Mouse (Mus musculus) megakaryocyte, embryonic 14.5 days (primary cell): ENCODE results near the gene Armc8.

Experiments
- FLI1 ChIP-seq: IDR thresholded peaks from 2 replicates; pipeline ENCODE4 v1.6.1; 2012; ENCODE audit warnings: low read length, inconsistent platforms, mixed read lengths
- GATA1 ChIP-seq: IDR thresholded peaks from 3 replicates; pipeline ENCODE4 v1.6.1; 2012; ENCODE audit warnings: mixed read lengths, low read length, inconsistent platforms, borderline replicate concordance

DNA sequence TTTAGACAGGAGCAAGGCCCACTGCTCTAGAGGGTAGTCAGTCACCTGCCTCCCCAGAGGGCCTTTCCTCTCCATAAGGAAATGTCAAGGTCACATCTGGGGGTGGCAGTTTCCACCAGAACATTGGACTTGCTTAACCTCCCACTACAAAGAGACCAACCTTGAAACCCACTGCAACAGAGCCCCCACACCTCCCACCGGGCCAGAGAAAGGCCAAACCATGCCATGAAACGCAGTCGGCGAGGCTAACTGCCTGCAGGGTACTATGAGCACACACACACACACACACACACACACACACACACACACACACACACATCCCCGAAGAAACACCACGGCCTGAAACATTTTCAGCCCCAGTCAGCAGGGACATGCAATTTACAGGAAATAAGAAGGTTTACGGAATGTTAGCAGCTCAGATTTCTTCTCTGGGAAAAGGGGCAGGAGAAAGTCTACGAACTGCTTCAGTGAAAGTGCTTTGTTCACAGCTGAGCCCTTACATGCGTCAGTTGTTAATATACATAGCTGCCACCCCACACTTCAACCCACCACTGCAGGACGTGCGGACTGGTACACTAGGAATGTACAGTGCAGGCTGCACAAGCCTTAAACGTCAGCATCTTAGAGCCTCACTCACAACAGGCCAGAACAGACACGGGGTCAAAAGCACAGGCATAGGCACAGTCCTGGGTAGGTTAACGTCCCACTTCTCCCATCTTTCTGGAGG lies 133.6 kb downstream of the Armc8 start:
- no peak for TF ChIP-seq GATA1
- TF ChIP-seq FLI1, result no peak
